Mouse (Mus musculus) brain, adult 10 weeks (tissue): ENCODE measurements around the gene Mvp. TPM values are rescaled to one million over a fixed set of nuclear protein-coding genes. Genes with fewer than 3 reads are reported as not detected.

Experiments used
- polyA plus RNA-seq: library from polyadenylated mRNA; stranded (reverse); fragments of 350-450 nt; fragmentation: Illumina TruSeq; extraction: RNeasy Lipid Tissue Mini Kit (QIAGEN cat#74804); gene quantifications from one replicate; pipeline ENCODE4 v1.2.3, GENCODE M21; 2015; ENCODE audit warnings: low read depth, low replicate concordance

Gene Mvp
- polyA plus RNA-seq, result 4.3 TPM

GRCm38 (mm10) chr7:127014320-127014719 is at the start of gene Mvp:
Gene Mvp, minus strand, starts transcription at chr7:127014621.

GRCm38 (mm10) chr7:127041851-127042672 is 27.6 kb upstream of the Mvp start, which contains the start of gene Kif22:
Gene Kif22, minus strand, starts transcription at chr7:127042471.

GRCm38 (mm10) chr7:127026984-127027726 is 12.7 kb upstream of the Mvp start, which contains the start of gene Maz:
Gene Maz, minus strand, starts transcription at chr7:127027037.

GRCm38 (mm10) chr7:127020901-127021562 is 6.6 kb upstream of the Mvp start, which contains the start of the genes Gm42742 and Prrt2:
Gene Gm42742, minus strand, starts transcription at chr7:127021097.
Gene Prrt2, minus strand, starts transcription at chr7:127021211.

GRCm38 (mm10) chr7:127016971-127017949 is 2.8 kb upstream of the Mvp start, which contains the start of gene Pagr1a:
Gene Pagr1a, minus strand, starts transcription at chr7:127017352.

GRCm38 (mm10) chr7:127016481-127016485 is 1.9 kb upstream of the Mvp start, which contains the start of gene Pagr1b:
Gene Pagr1b, minus strand, starts transcription at chr7:127016484.

GRCm38 (mm10) chr7:126975950-126976866 is 38.2 kb downstream of the Mvp start, which contains the start of gene Cdiptos:
Gene Cdiptos, minus strand, starts transcription at chr7:126976098.

GRCm38 (mm10) chr7:126975893-126975949 is 38.7 kb downstream of the Mvp start, which contains the start of gene Cdipt:
Gene Cdipt, plus strand, starts transcription at chr7:126975914.

GRCm38 (mm10) chr7:126949793-126950646 is 64.4 kb downstream of the Mvp start, which contains the start of gene Sez6l2:
Gene Sez6l2, plus strand, starts transcription at chr7:126950563.

GRCm38 (mm10) chr7:126949403-126949792 is 65.0 kb downstream of the Mvp start, which contains the start of gene Asphd1:
Gene Asphd1, minus strand, starts transcription at chr7:126949582.

Other genes starting within 250 kb of the Mvp start
- 2.1 TPM for gene Gdpd3, start 248.3 kb downstream of the Mvp start, polyA plus RNA-seq
- gene Ypel3, start 237.7 kb downstream of the Mvp start, polyA plus RNA-seq, result 387 TPM
- 1.5 TPM for gene Tbx6, start 233.1 kb downstream of the Mvp start, polyA plus RNA-seq
- gene Ppp4c, start 222.1 kb downstream of the Mvp start, polyA plus RNA-seq, result 61.6 TPM
- gene Fam57b, start 217.0 kb downstream of the Mvp start, polyA plus RNA-seq, result 55.7 TPM
- not detected for gene 4930451I11Rik, start 183.0 kb downstream of the Mvp start, polyA plus RNA-seq
- 32.7 TPM for gene Doc2a, start 167.2 kb downstream of the Mvp start, polyA plus RNA-seq
- gene Hirip3, start 152.6 kb downstream of the Mvp start, polyA plus RNA-seq, result 46.0 TPM
- gene Ino80e, start 152.2 kb downstream of the Mvp start, polyA plus RNA-seq, result 57.0 TPM
- gene Taok2, start 129.9 kb downstream of the Mvp start, polyA plus RNA-seq, result 79.3 TPM
- 29.0 TPM for gene Tmem219, start 91.7 kb downstream of the Mvp start, polyA plus RNA-seq
- 159 TPM for gene Kctd13, start 85.7 kb downstream of the Mvp start, polyA plus RNA-seq
- gene Asphd1, start 65.0 kb downstream of the Mvp start, polyA plus RNA-seq, result 39.0 TPM
- 234 TPM for gene Sez6l2, start 64.1 kb downstream of the Mvp start, polyA plus RNA-seq
- gene Cdipt, start 38.7 kb downstream of the Mvp start, polyA plus RNA-seq, result 168 TPM
- 0.82 TPM for gene Cdiptos, start 38.5 kb downstream of the Mvp start, polyA plus RNA-seq
- not detected for gene Pagr1b, start 1.9 kb upstream of the Mvp start, polyA plus RNA-seq
- gene Pagr1a, start 2.7 kb upstream of the Mvp start, polyA plus RNA-seq, result 21.8 TPM
- gene Gm42742, start 6.5 kb upstream of the Mvp start, polyA plus RNA-seq, result 57.4 TPM
- gene Prrt2, start 6.6 kb upstream of the Mvp start, polyA plus RNA-seq, result 205 TPM
- gene Maz, start 12.4 kb upstream of the Mvp start, polyA plus RNA-seq, result 137 TPM
- gene Kif22, start 27.9 kb upstream of the Mvp start, polyA plus RNA-seq, result 8.7 TPM
- not detected for gene Zg16, start 72.7 kb upstream of the Mvp start, polyA plus RNA-seq
- 2.3 TPM for gene AI467606, start 76.7 kb upstream of the Mvp start, polyA plus RNA-seq
- 0.36 TPM for gene Qprt, start 107.6 kb upstream of the Mvp start, polyA plus RNA-seq
- 0.21 TPM for gene Spn, start 123.2 kb upstream of the Mvp start, polyA plus RNA-seq
- gene Cd2bp2, start 181.4 kb upstream of the Mvp start, polyA plus RNA-seq, result 74.5 TPM
- 53.6 TPM for gene Tbc1d10b, start 193.8 kb upstream of the Mvp start, polyA plus RNA-seq
- gene Mylpf, start 194.3 kb upstream of the Mvp start, polyA plus RNA-seq, result 5.3 TPM
- gene Zfp553, start 218.4 kb upstream of the Mvp start, polyA plus RNA-seq, result 14.3 TPM
- 6.4 TPM for gene Sept1, start 218.5 kb upstream of the Mvp start, polyA plus RNA-seq
- 23.6 TPM for gene Zfp771, start 229.7 kb upstream of the Mvp start, polyA plus RNA-seq
- 44.7 TPM for gene Dctpp1, start 246.1 kb upstream of the Mvp start, polyA plus RNA-seq